Mouse (Mus musculus) forebrain, postnatal 0 days (tissue): ENCODE results near the gene Mylpf. TPM values are rescaled to one million over a fixed set of nuclear protein-coding genes. Genes with fewer than 3 reads are reported as not detected.

ENCODE experiments used
- ATAC-seq: fragments of 200-750 bp; cut with Nextera tagmentation; 2 replicates; pipeline ENCODE4 v1.8.0; 2017; ENCODE audit warnings: mild to moderate bottlenecking, moderate library complexity
- DNase-seq: peaks from one replicate; pipeline ENCODE4 v3.0.0-alpha.2; 2015
- H3K27ac ChIP-seq: fragments of 300-500 bp; sonication (generic); 2 replicates; pipeline ENCODE4 v1.5.1; 2014; ENCODE audit warnings: low read depth, mild to moderate bottlenecking, antibody characterized with exemption, low read length, moderate library complexity, mixed read lengths
- H3K27me3 ChIP-seq: fragments of 300-500 bp; sonication (generic); 2 replicates; pipeline ENCODE4 v1.6.1; 2014; ENCODE audit warnings: mild to moderate bottlenecking, low read length, mixed read lengths; ENCODE audit not compliant: insufficient read depth
- H3K36me3 ChIP-seq: fragments of 300-500 bp; sonication (generic); 2 replicates; pipeline ENCODE4 v1.6.1; 2014; ENCODE audit warnings: mild to moderate bottlenecking, moderate library complexity; ENCODE audit not compliant: insufficient read depth
- H3K4me1 ChIP-seq: fragments of 300-500 bp; sonication (generic); 2 replicates; pipeline ENCODE4 v1.6.1; 2014; ENCODE audit warnings: antibody characterized with exemption; ENCODE audit not compliant: insufficient read depth
- H3K4me2 ChIP-seq: fragments of 300-500 bp; sonication (generic); 2 replicates; pipeline ENCODE4 v1.6.1; 2014; ENCODE audit warnings: low read depth, mild to moderate bottlenecking, moderate library complexity
- H3K4me3 ChIP-seq: fragments of 300-500 bp; sonication (generic); 2 replicates; pipeline ENCODE4 v1.5.1; 2014; ENCODE audit warnings: low read depth, low read length, mixed read lengths
- H3K9ac ChIP-seq: fragments of 300-500 bp; sonication (generic); 2 replicates; pipeline ENCODE4 v1.6.1; 2014; ENCODE audit warnings: mild to moderate bottlenecking
- H3K9me3 ChIP-seq: fragments of 300-500 bp; sonication (generic); 2 replicates; pipeline ENCODE4 v1.6.1; 2016; ENCODE audit warnings: low read length
- CTCF ChIP-seq: sonication (generic); IDR thresholded peaks from 2 replicates; pipeline ENCODE4 v1.5.1; 2016; ENCODE audit warnings: antibody characterized with exemption, control low read depth, low read depth
- WGBS: fragments of 180-500 bp; shearing (Covaris S2); extraction: QIAGEN DNeasy Blood & Tissue Kit; methylation state at CpG from one replicate; pipeline ENCODE4 v1.1.7; 2014; 5-methylcytosine and 5-hydroxymethylcytosine counted together
- polyA plus RNA-seq: library from polyadenylated mRNA; unstranded; fragments of >200 nt; fragmentation: Nextera tagmentation; extraction: Ambion mirVana; gene quantifications from 2 replicates; pipeline ENCODE4 v1.2.1, GENCODE M21; 2015
- total RNA-seq: library from RNA; depleted of rRNA; stranded (reverse); fragments of >200 nt; gene quantifications from 2 replicates; pipeline ENCODE4 v1.2.3, GENCODE M21; 2014

Gene Mylpf
- total and polyA plus RNA-seq, 2 experiments from 2014 or later, result 0.52 to 3.2 TPM

- DNase-seq (no peak), ATAC-seq (no peak)
- H3K27ac ChIP-seq, result peak overlapping the region; percentile 73
- peaks cover 7% of the 10 kb centered on the region for H3K4me1 ChIP-seq
- H3K4me2 ChIP-seq, result peak overlapping the region; percentile 65
- peak overlapping the region; percentile 54 for H3K9ac ChIP-seq
- H3K9me3 ChIP-seq, result no peaks in the 10 kb centered on the region
- no peaks in the 10 kb centered on the region for H3K27me3 ChIP-seq
- 59% methylated on average over 11 of the region's 11 CpGs for WGBS
- TF ChIP-seq CTCF, result no peak
- H3K36me3 ChIP-seq, result peaks cover 70% of the 10 kb centered on the region
- H3K4me3 ChIP-seq, result peak overlapping the region; percentile 56
Observed at GRCm38 (mm10) chr7:127196484-127196883, 12.2 kb upstream of the Mylpf start.

- TF ChIP-seq CTCF, result no peak
- ATAC-seq (no peak), DNase-seq (no peak)
- Histone ChIP-seq H3K27ac (no peak overlapping the region), H3K4me1 (peaks cover 15% of the 10 kb centered on the region), H3K9ac (peak overlapping the region; percentile 72), H3K4me2 (peak overlapping the region; percentile 98), H3K9me3 (no peaks in the 10 kb centered on the region), H3K27me3 (no peaks in the 10 kb centered on the region), H3K36me3 (peaks cover 16% of the 10 kb centered on the region), H3K4me3 (peak overlapping the region; percentile 92)
- WGBS, result 50% methylated on average over 2 of the region's 2 CpGs
Observed at GRCm38 (mm10) chr7:127206606-127207005, 2.1 kb upstream of the Mylpf start.

- ATAC-seq (no peak), DNase-seq (no peak)
- H3K4me2 ChIP-seq, result peak overlapping the region; percentile 98
- H3K27ac ChIP-seq, result peak overlapping the region; percentile 75
- no peaks in the 10 kb centered on the region for H3K27me3 ChIP-seq
- under 1% methylated on average over 53 of the region's 53 CpGs for WGBS
- H3K9ac ChIP-seq, result peak overlapping the region; percentile 72
- H3K4me3 ChIP-seq, result peak overlapping the region; percentile 92
- TF ChIP-seq CTCF, result no peak
- peaks cover 12% of the 10 kb centered on the region for H3K36me3 ChIP-seq
- no peaks in the 10 kb centered on the region for H3K9me3 ChIP-seq
- peaks cover 15% of the 10 kb centered on the region for H3K4me1 ChIP-seq
Observed at GRCm38 (mm10) chr7:127207374-127208294, 1.1 kb upstream of the Mylpf start.

GRCm38 (mm10) chr7:127208295-127208552 lies 466 bp upstream of the Mylpf start, which contains the start of gene Tbc1d10b:
TSS of gene Tbc1d10b (minus strand) at chr7:127208468.
- under 1% methylated on average over 18 of the region's 44 CpGs for WGBS
- Histone ChIP-seq H3K9ac (peak within 1 kb of the TSS; percentile 72), H3K4me2 (peak within 1 kb of the TSS; percentile 98), H3K4me3 (peak within 1 kb of the TSS; percentile 92), H3K4me1 (peaks cover 15% of the 10 kb centered on the region), H3K36me3 (peaks cover 6% of the 10 kb centered on the region; the same call in 1 of the 2 replicates), H3K27me3 (no peaks in the 10 kb centered on the region), H3K27ac (peak within 1 kb of the TSS; percentile 76), H3K9me3 (no peaks in the 10 kb centered on the region)
- ATAC-seq, result peak; percentile 1; the same call in 1 of the 2 replicates
- DNase-seq, result no peak
- no peak for TF ChIP-seq CTCF

GRCm38 (mm10) chr7:127209851-127210250 lies 1.2 kb downstream of the Mylpf start:
- H3K4me2 ChIP-seq, result peak overlapping the region; percentile 57
- no peak overlapping the region for H3K9ac ChIP-seq
- peak overlapping the region; percentile 92; the same call in 1 of the 2 replicates for H3K4me3 ChIP-seq
- 81% methylated on average over 5 of the region's 5 CpGs for WGBS
- no peak overlapping the region for H3K27ac ChIP-seq
- no peaks in the 10 kb centered on the region for H3K36me3 ChIP-seq
- no peaks in the 10 kb centered on the region for H3K9me3 ChIP-seq
- DNase-seq, result no peak
- peaks cover 15% of the 10 kb centered on the region for H3K4me1 ChIP-seq
- no peak for ATAC-seq
- TF ChIP-seq CTCF, result no peak
- no peaks in the 10 kb centered on the region for H3K27me3 ChIP-seq

GRCm38 (mm10) chr7:127210266-127210665 lies 1.6 kb downstream of the Mylpf start:
- Histone ChIP-seq H3K27ac (no peak overlapping the region), H3K36me3 (no peaks in the 10 kb centered on the region), H3K4me1 (peaks cover 15% of the 10 kb centered on the region), H3K9ac (no peak overlapping the region), H3K4me3 (no peak overlapping the region), H3K4me2 (no peak overlapping the region), H3K9me3 (no peaks in the 10 kb centered on the region), H3K27me3 (no peaks in the 10 kb centered on the region)
- ATAC-seq (no peak), DNase-seq (no peak)
- WGBS, result 90% methylated on average over 4 of the region's 4 CpGs
- no peak for TF ChIP-seq CTCF

- DNase-seq (no peak), ATAC-seq (no peak)
- Histone ChIP-seq H3K9me3 (no peaks in the 10 kb centered on the region), H3K9ac (no peak overlapping the region), H3K4me3 (no peak overlapping the region), H3K27ac (no peak overlapping the region), H3K27me3 (no peaks in the 10 kb centered on the region), H3K4me2 (no peak overlapping the region), H3K36me3 (no peaks in the 10 kb centered on the region), H3K4me1 (peaks cover 15% of the 10 kb centered on the region)
- 77% methylated on average over 5 of the region's 5 CpGs for WGBS
- no peak for TF ChIP-seq CTCF
Observed at GRCm38 (mm10) chr7:127211014-127211745, 2.5 kb downstream of the Mylpf start.
